Mouse (Mus musculus) heart, adult 18-20 months (tissue): Measurements from ENCODE around the gene Pabpc4. TPM values are rescaled to one million over a fixed set of nuclear protein-coding genes. Genes with fewer than 3 reads are reported as not detected.

ENCODE experiments used
- DNase-seq, 2 experiments: peaks; one replicate each; pipeline ENCODE4 v3.0.0; 2021 to 2022; ENCODE audit warnings: mixed read lengths in 1 of 2
- total RNA-seq, 2 experiments: library from RNA; stranded (reverse); gene quantifications; 2 replicates each; pipeline ENCODE4 v1.2.3; 2021

The Pabpc4 gene
- total RNA-seq, 2 experiments from 2014 or later = 336 to 356 TPM

DNA sequence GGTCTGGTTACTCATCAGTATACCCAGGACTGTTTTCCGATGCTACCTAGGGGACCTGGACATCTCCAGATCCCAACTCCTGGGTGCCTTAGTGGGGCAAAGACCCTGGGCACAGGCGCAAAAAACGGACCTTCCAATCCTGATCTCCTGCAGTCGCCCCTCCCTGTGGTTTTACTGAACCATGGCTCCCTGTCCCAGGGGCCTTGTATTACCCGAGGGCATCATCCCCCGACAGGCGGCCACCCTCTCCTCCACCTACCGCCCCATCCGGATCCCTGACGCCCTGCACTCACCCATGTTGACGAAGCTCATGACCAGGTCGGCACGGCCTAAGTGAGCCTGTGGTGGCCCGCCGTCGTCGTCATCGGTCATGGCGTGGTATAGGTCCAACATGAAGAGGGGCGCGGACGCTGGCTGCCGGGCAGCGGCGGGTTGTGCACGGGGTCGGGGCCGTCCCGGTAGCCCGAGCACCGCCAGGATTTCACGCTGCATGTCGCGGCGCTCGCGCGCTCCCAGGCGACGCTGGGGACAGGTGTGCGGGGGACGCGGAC is 80.0 kb downstream of the Pabpc4 start:
- no peak for DNase-seq

- peak; percentile 63 to 71 for DNase-seq
These were observed 80.7 kb downstream of the Pabpc4 start, which contains the start of gene Bmp8a for GRCm38 (mm10) chr4:123342642-123343470. Bmp8a (minus strand) TSS chr4:123343252.

GRCm38 (mm10) chr4:123343471-123343789 is 81.3 kb downstream of the Pabpc4 start:
- DNase-seq = no peak

Other genes starting within 250 kb of the Pabpc4 start
- 1 to 10 TPM; 4.9 to 5.5 TPM for gene Trit1, start 245.8 kb upstream of the Pabpc4 start, total RNA-seq
- gene Bmp8b, start 157.2 kb upstream of the Pabpc4 start, total RNA-seq = not detected
- gene Oxct2b, start 146.1 kb upstream of the Pabpc4 start, total RNA-seq = not detected
- 10 to 100 TPM; 21.1 to 26.5 TPM for gene Ppie, start 122.4 kb upstream of the Pabpc4 start, total RNA-seq
- gene Hpcal4, start 79.1 kb upstream of the Pabpc4 start, total RNA-seq = under 1 TPM; 0.05 to 0.50 TPM
- 10 to 100 TPM; 50.8 to 64.1 TPM for gene Nt5c1a, start 60.8 kb upstream of the Pabpc4 start, total RNA-seq
- gene Heyl, start 28.8 kb upstream of the Pabpc4 start, total RNA-seq = 10 to 100 TPM in 1 of 2 experiments, 1 to 10 TPM in 1; 8.9 to 11.2 TPM
- gene Oxct2a, start 61.3 kb downstream of the Pabpc4 start, total RNA-seq = not detected
- gene Bmp8a, start 80.9 kb downstream of the Pabpc4 start, total RNA-seq = not detected